Mouse (Mus musculus) cerebellum, postnatal 4 days (tissue): Measurements from ENCODE around the gene Katna1.

Experiments
- DNase-seq, 2 experiments: peaks; one replicate each; pipeline ENCODE4 v3.0.0; 2022; ENCODE audit warnings: low spot score in 2 of 2, mixed read lengths in 1 of 2

Gene Katna1

DNA sequence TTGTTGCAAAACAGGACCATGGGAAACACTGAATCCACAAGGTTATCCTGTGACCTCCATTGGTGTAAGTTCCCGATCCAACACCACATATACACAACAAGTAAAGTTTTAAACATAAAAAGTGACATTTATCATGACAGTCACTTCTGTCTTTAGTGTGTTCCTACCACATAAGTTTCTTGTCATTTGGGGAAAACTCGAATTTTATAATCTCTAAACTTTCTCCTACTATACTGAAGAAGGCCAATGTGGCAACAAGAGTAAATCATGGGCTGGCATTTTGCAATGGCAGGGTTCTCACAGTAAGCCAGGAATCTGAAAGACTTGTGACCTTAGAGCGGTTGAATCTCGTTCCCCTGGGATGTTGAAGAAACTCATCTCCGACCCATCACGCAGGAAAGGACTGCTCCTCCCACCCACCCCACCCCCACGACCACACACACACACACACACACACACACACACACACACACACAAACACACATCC, 54.0 kb downstream of the Katna1 start:
- DNase-seq = no peak

DNA sequence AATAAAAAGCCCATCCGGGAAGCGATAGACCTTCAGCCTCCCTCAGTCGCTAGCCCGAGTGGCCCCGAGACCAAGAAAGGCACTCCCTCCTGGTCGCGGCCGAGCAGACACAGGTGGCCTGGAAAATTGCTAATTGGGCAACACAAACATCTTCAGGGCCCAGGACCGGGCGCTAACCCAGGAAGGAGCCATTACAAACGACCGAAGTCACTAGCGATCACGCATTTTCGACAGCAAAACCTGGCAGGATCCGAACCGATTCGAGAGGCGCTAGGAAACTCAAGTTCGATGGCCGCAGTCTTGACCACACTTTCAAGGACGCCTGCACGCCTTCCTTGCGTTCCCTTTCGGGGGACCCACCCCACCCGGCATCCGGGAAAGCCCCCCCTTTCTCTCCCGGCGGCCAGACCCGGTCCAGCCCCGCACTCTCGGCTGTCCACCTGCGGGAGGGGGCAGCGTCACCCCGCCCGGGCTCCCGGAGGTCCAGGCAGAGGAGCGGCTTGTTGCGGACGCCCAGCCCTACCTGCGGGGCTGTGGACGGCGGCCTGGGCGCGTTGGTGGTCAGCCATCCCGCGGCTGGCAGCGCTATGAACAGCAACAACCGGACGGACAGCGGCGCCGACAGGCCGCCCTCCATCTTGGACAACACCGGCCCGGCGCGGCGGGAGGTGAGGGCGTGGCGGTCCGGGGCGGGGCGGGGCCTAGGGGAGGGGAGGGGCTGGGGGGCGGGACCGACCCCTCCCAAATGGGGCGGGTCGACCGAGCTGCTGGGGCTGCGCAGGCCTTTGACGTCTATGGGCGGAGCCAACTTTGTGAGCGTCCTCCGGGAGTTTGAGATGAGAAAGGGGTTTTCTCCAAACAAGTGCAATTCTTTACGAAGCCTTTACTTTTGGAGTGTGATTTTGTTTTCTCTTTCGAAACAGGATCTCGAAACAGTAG, 54.7 kb downstream of the Katna1 start:
- peak; percentile 71 to 91 for DNase-seq

DNA sequence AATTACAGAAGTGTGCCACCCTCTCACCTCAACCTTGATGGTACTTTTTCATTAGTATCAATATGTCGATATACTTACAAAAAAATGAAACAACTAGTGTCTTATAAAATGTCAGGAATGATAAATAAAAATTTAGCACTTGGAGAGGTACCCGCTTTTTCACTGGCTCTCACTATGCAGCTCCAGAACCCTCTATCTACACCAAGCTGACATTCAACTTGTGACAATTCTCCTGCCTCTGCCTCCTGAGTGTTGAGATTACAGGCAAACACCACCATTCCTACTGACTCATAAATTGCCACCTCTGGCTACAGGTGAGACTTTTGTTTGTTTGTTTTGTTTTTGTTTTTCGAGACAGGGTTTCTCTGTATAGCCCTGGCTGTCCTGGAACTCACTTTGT, 55.4 kb downstream of the Katna1 start:
- no peak for DNase-seq

DNA sequence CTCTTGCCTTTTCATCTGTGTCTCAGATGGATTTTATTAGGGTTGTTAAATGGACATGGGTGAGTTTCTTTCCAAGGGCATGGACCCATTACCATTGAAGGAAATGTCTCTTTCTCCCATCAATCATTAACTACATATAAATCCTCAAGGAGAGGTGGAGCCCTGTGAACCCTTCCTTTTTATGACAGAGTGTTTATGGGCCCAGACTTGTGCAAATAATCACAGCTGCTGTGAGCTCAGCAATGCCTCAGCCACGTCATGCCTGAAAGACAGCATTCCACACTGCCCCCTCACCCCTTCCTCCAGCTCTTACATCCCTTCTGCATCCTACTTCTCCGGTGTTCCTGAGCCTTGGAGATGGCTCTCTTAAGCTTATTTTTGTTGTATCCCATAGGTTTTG, 61.5 kb downstream of the Katna1 start:
- DNase-seq = no peak

DNA sequence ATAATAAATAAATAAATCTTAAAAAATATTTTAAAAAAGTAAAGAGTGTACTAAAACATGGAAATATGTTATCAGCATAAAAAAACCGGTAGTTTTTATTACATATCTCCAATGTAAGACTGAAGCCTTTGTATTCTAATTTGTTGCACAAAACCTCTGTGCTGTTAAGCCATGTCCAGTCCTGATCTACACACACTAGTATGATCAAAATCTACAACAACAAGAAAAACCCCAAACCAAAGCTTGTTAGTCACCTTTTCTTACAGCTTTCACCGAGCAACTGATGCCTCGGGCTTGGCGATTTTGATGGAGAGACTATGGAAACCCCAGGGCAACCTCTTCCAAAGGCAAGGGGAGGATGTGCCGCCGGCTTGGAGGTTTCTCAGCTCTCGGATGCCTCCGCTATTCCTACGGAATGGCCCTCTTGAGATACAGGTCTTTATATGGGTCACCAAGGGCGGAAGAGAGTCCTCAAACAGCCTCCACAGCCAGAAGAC, 66.5 kb downstream of the Katna1 start:
- DNase-seq = no peak

DNA sequence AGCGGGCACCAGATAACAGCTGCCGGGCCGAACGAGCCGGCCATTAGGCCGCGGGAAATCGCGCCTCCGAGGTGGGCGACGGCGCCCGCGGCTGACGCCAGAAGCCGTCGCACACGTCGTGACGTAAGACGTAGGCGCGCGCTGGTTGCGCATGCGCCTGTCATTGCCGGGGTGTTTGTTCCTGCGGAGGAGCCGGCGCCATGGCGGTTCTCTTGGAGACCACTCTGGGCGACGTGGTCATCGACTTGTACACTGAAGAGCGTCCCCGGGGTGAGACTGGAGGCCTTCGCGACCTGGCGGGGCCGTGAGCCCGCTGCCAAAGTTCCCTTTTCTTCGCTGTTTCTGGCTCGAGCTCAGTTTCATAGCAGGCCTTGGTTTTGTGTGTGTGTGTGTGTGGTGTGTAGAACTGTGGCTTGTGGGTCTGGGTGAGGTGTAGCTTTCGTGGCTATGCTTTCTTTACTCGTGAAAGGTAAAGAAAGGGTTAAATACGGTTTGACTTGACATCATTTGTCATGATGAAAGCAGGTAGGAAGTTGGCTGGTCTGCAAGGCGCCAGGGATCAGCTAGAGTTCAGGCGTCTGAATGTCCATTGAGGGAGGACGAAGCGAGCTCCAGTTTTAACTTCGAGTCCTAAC, 67.1 kb downstream of the Katna1 start, which contains the start of the genes Ginm1 and Ppil4:
TSS of gene Ginm1 (minus strand) at position 74 of the 635 bp plus-strand sequence.
TSS of gene Ppil4 (plus strand) at position 141 of the 635 bp plus-strand sequence.
- DNase-seq = peak; percentile 83 to 93

DNA sequence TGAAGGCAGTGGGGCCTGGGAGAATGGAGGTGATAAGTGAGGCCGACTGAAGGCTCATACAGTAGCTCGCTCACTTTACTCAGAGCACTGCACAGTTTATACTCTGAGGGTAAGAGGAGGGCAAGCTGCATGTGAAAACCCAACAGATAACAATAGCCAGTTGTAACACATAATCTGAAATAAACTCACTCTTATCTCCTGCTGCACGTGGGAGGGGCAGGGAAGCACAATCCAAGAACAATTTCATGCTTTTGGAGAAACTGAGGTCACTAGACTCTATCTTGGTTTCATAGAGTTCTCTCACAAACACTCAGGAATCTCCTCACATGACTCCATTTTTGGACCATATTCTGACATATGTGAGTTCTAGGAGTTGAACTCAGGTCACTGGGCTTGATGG, 75.5 kb downstream of the Katna1 start:
- DNase-seq = no peak

DNA sequence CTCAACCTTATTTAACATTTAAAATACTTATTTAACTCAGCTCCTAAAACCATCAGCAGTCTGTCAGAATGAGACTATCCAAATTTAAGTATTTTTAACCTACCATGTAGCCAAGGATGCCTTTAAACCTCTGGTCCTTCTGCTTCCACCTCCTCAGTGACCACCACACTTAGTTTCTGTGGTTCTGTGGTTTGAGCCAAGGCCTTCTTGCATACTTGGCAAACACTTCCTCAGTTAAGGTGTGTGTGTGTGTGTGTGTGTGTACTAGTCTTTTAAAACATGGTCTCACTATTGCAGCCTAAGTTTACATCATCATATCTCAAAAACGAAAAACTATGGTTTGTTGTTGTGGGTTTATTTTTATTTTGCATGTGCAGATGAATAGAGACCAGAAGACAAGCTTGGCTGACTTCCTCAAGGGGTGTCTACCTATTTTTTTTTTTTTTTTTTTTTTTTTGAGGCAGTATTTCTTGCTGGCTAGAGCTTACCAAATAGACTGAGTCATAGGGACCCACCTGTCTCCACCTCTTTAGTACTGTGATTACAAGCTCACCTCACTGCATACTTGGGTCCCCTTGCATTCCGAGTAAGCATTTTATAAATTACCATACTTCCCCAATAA, 76.8 kb downstream of the Katna1 start:
- DNase-seq = no peak

DNA sequence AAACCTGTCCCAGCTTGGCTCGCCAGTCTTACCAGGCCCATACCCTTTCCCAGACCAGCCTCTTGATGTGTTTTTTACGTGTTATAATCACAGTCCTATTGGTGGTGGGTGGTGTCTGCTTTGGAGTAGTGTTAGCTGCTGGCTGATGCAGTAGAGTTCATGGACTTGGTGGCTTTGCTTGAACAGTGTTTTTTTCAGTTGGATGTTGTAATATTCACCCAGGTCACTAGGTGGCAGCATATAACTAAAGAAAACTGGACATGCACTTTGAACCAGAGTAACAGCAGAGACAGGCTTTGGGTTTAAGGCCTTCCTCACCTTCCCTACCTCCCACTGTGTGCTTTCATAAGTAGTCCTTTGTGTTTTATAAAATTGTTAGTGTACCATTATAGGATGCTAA, 84.1 kb downstream of the Katna1 start:
- DNase-seq = peak in 1 of 2 experiments; percentile 47
